Comparison of ENCODE assay signal across 9 mouse cellular contexts in the genomic region with DNA sequence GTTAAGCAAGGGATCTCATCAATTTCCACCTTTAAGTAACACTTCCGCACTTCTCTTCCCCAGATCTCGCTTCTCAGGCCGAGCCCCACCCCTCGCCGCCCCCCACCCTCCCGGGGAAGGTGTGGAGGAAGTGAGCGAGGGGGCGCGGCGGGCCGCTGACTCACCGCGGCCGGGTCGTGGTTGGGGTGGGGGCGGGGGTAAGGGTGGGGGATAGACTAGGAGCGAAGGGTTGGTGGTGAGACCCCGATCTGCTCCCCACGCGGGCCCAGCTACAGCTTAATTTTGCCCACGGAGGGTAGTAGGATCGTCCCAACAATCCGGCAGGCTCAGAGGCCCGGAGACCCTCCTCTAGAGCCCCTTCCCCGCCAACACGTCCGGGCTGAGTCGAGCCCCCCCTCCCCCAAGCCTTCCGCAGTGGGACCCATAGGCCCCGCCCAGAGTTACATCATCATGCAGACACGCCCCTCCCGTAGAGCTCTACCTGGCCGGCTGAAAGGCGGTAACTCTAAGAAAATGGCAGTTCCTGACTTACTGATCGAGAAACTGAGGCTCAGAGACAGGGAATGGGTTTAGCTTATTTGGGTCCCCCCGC. TPM values are rescaled to one million over a fixed set of nuclear protein-coding genes. Genes with fewer than 3 reads are reported as not detected.
DNase-seq lines count a peak whose midpoint lies in the region; ATAC-seq lines count a peak whose summit lies in the region.
"Had no signal": no experiment of that assay in that cellular context is flagged by ENCODE, and none has a peak within 500 bp of the region (broad histone marks: within the 10 kb centered on the region; RNA-seq: fewer than 3 reads in every experiment).

No protein-coding gene starts in this region.

- peak overlapping the region; percentile 91 for H3K4me2 ChIP-seq in heart, embryonic 14.5 days (ENCODE audit: low read length)

- peak overlapping the region; percentile 90 to 99 for H3K4me3 ChIP-seq in heart, embryonic 14.5 days (ENCODE audit: control insufficient read depth in 1 of 2, insufficient read depth in 1 of 2, low read depth in 1 of 2, low read length in 2 of 2)

- peak overlapping the region; percentile 95 to 96 for H3K27ac ChIP-seq in heart, embryonic 14.5 days (replicated peaks in 1 of 2; ENCODE audit: control insufficient read depth in 1 of 2, insufficient read depth in 1 of 2, low read depth in 2 of 2, low read length in 2 of 2)

- ATAC-seq in CD4-positive, CD25-positive, alpha-beta regulatory T cell, adult 4 months, result peak; percentile 72
- peak; percentile 56 for ATAC-seq in heart, embryonic 14.5 days (ENCODE audit: insufficient number of reproducible peaks, insufficient read depth, low FRiP score, low read depth)
- peak; percentile 55 for ATAC-seq in megakaryocyte, adult 5-6 weeks (ENCODE audit: poor library complexity, severe bottlenecking)

- no peaks in the 10 kb centered on the region for H3K9me3 ChIP-seq in heart, embryonic 14.5 days (ENCODE audit: control insufficient read depth, low read length)

- 2% methylated on average over 35 of the region's 36 CpGs for WGBS in heart, embryonic 14.5 days

- H3K4me1 ChIP-seq in heart, embryonic 14.5 days (ENCODE audit: control insufficient read depth in 2 of 2, insufficient read depth in 2 of 2, low read length in 2 of 2), result peaks cover 10 to 20% of the 10 kb centered on the region in 2 experiments

- peak; percentile 26 for DNase-seq in adipocyte (ENCODE audit: low spot score)
- DNase-seq in embryo, embryonic 11 days, result peak; percentile 89
- DNase-seq in kidney, postnatal 10 days, result peak; percentile 90
- DNase-seq in spleen, adult 18-20 months, result peak; percentile 81 to 88
- DNase-seq in frontal cortex, postnatal 36 days (ENCODE audit: low spot score in 2 of 2), result no peak

- H3K27me3 ChIP-seq in heart, embryonic 14.5 days (ENCODE audit: control insufficient read depth, insufficient read depth, low read length), result no peaks in the 10 kb centered on the region

- peaks cover 11% of the 10 kb centered on the region for H3K36me3 ChIP-seq in heart, embryonic 14.5 days (ENCODE audit: control insufficient read depth, insufficient read depth, low read length)

- H3K9ac ChIP-seq in heart, embryonic 14.5 days (ENCODE audit: low read length), result peak overlapping the region; percentile 92

RNA-seq across cellular contexts. Expression of a gene that starts 0.7 kb away (rescaled TPM):
- polyA plus RNA-seq in CD4-positive, CD25-positive, alpha-beta regulatory T cell, adult 4 months (2017; shearing (Covaris generic)), result 100 to 1,000 TPM in 1 of 2 experiments, 10 to 100 TPM in 1; 52.3 to 109 TPM
- 66.1 and 68.9 TPM in 2 replicates for polyA plus RNA-seq in heart, embryonic 14.5 days (2014; fragmentation: Nextera tagmentation; extraction: Ambion mirVana)
- total RNA-seq in megakaryocyte, adult 5-6 weeks (2015), result 122 and 129 TPM in 2 replicates
- 180 and 227 TPM in 2 replicates for total RNA-seq in megakaryocyte, adult 5-6 weeks (2017)

RNA-seq across cellular contexts. Expression of a gene that starts 7.6 kb away (rescaled TPM):
- 1 to 10 TPM; 1.7 to 2.1 TPM for polyA plus RNA-seq in CD4-positive, CD25-positive, alpha-beta regulatory T cell, adult 4 months (2017; shearing (Covaris generic))
- 0.20 TPM in 1 of 2 replicates, not detected in the other for polyA plus RNA-seq in heart, embryonic 14.5 days (2014; fragmentation: Nextera tagmentation; extraction: Ambion mirVana)
- not detected in 2 replicates for total RNA-seq in megakaryocyte, adult 5-6 weeks (2015)
- not detected in 2 replicates for total RNA-seq in megakaryocyte, adult 5-6 weeks (2017)
- total RNA-seq: left cerebral cortex, adult 18-20 months had no signal

RNA-seq across cellular contexts. Expression of a gene that starts 10.2 kb away (rescaled TPM):
- polyA plus RNA-seq in CD4-positive, CD25-positive, alpha-beta regulatory T cell, adult 4 months (2017; shearing (Covaris generic)), result not detected
- 39.2 and 43.6 TPM in 2 replicates for polyA plus RNA-seq in heart, embryonic 14.5 days (2014; fragmentation: Nextera tagmentation; extraction: Ambion mirVana)
- total RNA-seq in megakaryocyte, adult 5-6 weeks (2015), result 0.48 TPM in 1 of 2 replicates, not detected in the other
- not detected in 2 replicates for total RNA-seq in megakaryocyte, adult 5-6 weeks (2017)

RNA-seq across cellular contexts. Expression of a gene that starts 37.6 kb away (rescaled TPM):
- polyA plus RNA-seq in CD4-positive, CD25-positive, alpha-beta regulatory T cell, adult 4 months (2017; shearing (Covaris generic)), result 1 to 10 TPM in 1 of 2 experiments, under 1 TPM in 1; 0.35 to 2.7 TPM
- 0.22 TPM in 1 of 2 replicates, not detected in the other for polyA plus RNA-seq in heart, embryonic 14.5 days (2014; fragmentation: Nextera tagmentation; extraction: Ambion mirVana)
- 24.0 and 25.4 TPM in 2 replicates for total RNA-seq in megakaryocyte, adult 5-6 weeks (2015)
- 26.9 and 30.4 TPM in 2 replicates for total RNA-seq in megakaryocyte, adult 5-6 weeks (2017)

RNA-seq across cellular contexts. Expression of a gene that starts 44.1 kb away (rescaled TPM):
- 10 to 100 TPM; 15.2 to 24.0 TPM for polyA plus RNA-seq in CD4-positive, CD25-positive, alpha-beta regulatory T cell, adult 4 months (2017; shearing (Covaris generic))
- 36.5 and 38.6 TPM in 2 replicates for polyA plus RNA-seq in heart, embryonic 14.5 days (2014; fragmentation: Nextera tagmentation; extraction: Ambion mirVana)
- 12.3 and 15.7 TPM in 2 replicates for total RNA-seq in megakaryocyte, adult 5-6 weeks (2015)
- 18.2 and 20.7 TPM in 2 replicates for total RNA-seq in megakaryocyte, adult 5-6 weeks (2017)

Comparison
In these comparisons a context has a peak if more than half of its experiments do, and no peak if none do; other contexts are left out.
1. DNase-seq: peak in adipocyte (single experiment), embryo, embryonic 11 days (single experiment), kidney, postnatal 10 days (single experiment) and spleen, adult 18-20 months (2 of 2); none in frontal cortex, postnatal 36 days (0 of 2).
2. RNA of a gene that starts 10.2 kb away (polyA plus RNA-seq): 39.2 to 43.6 TPM in heart, embryonic 14.5 days; not detected in CD4-positive, CD25-positive, alpha-beta regulatory T cell, adult 4 months; every median in the first group is over 10 times any median in the second.
3. Peak in every context shown above with its lines, with median percentiles within 50 percentile points of each other: ATAC-seq.